Mouse (Mus musculus) embryo, embryonic 11.5 days (tissue): ENCODE data around the gene Smim27.
"Not testable (repeated sequence)": the region's sequence is repeated elsewhere in the genome, so short reads cannot be mapped to it uniquely, and the experiment has no call there.

Source experiments
- DNase-seq: peaks from one replicate; pipeline ENCODE4 v3.0.0-alpha.2; 2012; ENCODE audit warnings: low read depth, low spot score

The Smim27 gene

DNA sequence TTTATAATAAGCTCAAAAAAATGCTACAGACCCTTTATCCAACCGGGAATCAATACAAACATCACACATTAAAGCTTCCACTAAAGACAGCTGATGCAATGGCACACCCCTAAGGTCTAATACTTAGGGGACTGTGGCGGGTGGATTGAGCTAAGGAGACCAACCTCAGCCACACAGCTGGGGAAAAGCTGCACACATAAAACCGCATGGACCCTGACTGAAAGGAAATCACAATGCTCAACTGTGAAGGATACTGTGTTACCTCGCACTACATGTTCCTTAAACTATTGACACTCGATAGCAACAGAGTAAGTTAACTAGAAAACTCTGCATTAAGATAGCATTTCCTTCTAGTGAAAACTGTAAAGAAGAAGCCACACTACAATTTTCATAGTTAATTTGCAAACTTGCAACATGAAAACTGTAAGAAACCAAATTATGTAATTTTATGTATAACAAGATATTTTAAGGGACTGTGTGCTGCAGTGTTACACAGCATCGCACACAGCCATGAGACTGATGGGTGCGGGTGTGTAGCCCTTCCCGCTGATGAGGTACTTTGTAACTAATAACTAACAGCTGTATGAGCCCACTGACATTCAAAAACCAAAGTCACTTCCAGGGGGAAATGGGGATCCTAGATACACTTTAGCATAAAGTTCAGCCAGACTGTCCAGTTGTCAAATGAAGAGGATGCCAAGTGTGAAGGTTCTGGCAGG, 14.8 kb upstream of the Smim27 start:
- DNase-seq = no peak

- DNase-seq = no peak
Observed at GRCm38 (mm10) chr4:40264321-40264720, 5.1 kb upstream of the Smim27 start.

DNA sequence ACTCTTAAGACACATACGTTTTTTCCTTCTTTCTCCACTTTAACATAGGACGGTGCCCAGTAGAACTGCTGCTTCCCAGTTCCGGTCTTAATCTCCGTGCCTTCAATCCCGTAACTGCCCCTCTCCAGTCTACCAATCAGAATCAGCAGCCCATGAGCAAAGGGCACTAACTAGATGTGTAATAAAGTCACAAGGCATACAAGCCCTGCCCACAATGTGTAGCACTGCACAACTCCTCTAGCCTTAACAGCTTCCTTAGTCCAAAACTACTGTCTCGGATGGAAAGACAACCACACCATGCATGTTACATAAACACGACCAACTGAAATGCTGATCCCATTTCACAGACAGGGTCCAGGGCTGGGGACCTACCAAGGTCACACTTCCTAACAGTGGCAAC, 1.7 kb upstream of the Smim27 start:
- DNase-seq = no peak

DNA sequence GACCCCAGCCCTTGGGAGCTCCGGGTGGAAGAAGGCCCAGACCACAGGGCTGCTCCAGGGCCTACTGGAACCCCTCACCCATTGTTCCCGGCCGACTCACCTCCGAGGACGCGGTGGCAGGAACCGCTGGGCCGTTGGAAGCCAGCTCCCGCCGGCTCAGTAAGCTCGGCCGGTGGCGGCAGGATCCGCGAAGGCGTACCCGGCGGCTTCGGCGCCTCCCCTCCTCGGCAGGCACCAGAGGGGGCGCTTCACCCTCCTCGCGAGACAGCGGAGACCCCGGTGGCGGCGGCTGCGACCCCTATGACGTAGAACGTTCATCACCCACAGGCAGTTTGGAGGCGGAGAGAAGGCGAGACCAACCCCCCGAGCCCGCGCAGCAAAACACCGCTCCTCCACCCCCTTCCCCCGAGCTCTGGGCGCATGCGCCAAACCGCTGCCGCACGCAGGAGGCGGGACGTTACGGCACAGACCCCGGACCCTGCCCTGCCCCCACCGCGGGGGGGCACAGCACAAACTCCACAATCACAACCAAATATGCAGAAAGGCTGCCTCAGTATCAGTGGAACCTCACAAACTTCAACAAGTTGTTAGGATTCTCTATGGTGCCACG, 1.1 kb upstream of the Smim27 start:
- peak; percentile 88 for DNase-seq

DNA sequence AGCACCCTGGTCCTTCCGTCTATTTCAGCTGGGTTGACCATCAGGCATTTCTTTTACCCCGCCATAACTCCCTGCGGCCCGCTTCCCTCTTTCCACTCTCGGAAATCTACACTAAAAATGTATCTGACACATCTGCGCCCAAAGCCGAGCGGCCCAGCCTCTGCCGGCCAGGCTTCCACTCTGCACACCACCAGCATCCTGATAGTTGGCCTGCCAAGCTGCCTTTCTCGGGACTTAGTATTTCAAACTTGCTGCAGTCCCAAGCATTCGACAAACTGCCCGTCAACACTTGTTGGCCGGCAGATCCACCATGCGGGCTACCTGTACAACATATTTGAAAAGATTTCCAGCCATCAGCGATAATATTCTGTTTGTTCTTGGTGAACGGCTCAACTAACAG, 544 bp upstream of the Smim27 start:
- DNase-seq = peak; percentile 8

GRCm38 (mm10) chr4:40278880-40279275, 9.5 kb downstream of the Smim27 start:
- peak; percentile 7 for DNase-seq

DNA sequence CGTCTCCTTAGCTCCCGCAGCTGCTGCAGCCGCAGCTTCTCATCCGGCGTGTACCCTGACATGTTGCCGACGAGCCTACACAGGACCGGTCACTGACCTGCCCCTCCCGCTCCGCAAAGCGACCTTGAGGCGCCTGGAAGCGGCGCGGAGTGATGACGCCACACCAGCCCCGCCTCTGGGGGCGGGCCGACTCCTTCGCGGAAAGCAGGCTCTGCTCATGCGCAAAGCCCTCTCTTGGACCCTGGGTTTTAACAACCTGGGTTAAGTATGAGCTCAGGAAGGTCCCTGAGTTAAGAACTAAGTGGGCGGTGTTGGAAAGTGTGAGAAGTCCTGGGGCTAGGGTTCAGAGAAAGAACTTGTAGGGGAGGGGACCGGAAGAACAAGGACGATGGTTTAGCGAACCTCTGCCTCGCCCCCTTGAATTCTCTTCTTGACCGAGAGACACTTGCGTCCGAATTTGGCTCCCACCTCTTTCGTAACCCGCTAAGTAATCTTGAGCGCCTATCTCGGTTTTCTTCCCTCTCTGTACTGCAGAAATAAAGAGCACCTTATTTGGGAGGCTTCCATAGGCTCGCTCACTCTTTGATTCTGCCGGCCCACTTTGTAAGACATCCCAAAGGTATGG, 10.0 kb downstream of the Smim27 start, which contains the start of gene Ndufb6:
TSS of gene Ndufb6 (minus strand) at position 146 of the 625 bp plus-strand sequence.
- DNase-seq = peak; percentile 94

- DNase-seq = peak; percentile 41
Observed at GRCm38 (mm10) chr4:40285582-40285981, 16.2 kb downstream of the Smim27 start.

DNA sequence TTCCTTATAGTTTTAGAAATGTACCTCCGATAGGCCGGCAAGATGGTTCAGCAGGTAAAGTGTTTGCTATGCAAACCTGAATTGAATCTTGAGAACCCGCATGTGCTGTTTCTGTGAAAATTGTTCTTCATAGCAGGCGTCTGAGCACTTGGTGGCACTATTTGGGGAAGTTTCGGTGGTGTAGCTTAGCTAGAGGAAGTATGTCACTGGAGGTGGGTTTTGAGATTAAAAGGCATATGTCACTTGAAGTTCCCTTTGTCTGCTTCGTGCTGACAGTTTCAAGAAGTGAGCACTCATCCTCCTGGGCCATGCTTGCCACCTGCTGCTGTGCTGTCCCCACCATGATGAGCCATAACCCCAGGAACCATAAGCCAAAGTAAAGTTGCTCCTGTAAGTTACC, 18.0 kb downstream of the Smim27 start:
- no peak for DNase-seq

- DNase-seq = no peak
Observed at GRCm38 (mm10) chr4:40289046-40289445, 19.7 kb downstream of the Smim27 start.

DNA sequence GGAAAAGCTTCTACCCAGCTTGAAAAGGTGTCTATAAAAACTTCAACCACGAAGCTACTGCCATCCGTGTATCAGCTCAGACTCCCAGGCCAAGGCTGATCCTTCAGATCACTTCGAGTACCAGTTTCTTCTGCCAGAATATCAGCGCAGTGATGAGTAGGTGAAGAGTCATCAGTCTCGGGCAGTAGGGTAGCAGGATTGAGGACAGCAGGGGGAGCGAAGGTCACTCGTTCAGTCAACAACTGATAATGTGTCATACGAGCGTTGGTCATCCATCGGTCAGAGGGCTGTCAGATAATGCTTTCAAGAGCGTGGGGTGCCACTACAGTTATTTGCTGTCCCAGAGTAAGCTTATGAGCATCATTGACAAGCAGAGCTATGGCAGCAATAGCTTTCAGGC, 22.1 kb downstream of the Smim27 start:
- not testable (repeated sequence) for DNase-seq

DNA sequence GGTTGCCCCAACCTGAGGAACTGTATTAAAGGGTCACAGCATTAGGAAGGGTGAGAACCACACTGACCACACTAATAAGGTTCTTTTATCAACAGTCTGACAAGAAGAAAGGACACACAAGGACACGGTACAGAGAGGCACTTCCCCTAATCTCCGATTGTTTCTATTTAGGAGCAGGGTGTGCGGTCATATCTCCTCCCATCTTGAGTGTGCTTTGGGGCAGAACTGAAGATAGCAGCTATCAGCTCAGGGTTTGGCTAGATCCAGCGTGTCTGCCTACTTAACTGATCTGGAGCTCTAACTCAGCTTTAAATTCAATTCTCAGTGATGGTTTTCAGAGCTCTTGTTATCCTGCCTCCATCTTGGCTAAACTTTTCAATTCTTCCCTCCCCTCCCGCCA, 29.8 kb downstream of the Smim27 start:
- no peak for DNase-seq

DNA sequence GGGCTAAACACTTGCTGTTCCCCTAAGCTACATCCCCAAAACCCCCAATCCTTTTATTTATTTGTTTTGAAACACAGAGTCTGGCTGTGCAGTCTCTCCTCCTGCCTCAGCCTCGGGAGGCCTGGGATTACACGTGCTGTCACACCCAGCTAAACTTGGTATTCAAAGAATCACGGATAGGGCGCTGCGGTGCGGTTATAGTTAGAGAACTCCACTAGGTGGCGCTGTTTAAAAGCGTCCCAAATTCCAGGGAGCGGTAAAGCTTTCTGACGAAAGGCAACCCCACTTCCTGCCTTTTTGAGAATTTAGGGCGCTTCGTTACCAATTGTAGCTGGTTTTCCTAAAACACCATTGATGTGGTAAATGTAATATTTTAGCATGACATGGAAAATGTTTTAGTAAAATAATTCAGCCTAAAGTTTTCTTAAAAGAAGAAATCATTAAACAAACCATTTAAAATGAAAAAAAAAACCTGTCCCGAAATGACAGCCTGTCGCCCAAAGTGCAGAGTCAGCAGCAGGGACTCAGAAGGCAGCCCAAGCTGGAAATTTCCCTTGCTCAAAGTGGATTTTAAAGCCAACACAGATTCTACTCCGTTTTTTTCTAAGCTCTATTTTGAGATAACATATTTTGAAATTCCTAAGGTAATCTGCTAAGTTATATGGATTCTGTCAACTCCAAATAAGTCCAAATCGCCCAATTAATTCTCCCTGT, 31.9 kb downstream of the Smim27 start:
- peak; percentile 73 for DNase-seq

DNA sequence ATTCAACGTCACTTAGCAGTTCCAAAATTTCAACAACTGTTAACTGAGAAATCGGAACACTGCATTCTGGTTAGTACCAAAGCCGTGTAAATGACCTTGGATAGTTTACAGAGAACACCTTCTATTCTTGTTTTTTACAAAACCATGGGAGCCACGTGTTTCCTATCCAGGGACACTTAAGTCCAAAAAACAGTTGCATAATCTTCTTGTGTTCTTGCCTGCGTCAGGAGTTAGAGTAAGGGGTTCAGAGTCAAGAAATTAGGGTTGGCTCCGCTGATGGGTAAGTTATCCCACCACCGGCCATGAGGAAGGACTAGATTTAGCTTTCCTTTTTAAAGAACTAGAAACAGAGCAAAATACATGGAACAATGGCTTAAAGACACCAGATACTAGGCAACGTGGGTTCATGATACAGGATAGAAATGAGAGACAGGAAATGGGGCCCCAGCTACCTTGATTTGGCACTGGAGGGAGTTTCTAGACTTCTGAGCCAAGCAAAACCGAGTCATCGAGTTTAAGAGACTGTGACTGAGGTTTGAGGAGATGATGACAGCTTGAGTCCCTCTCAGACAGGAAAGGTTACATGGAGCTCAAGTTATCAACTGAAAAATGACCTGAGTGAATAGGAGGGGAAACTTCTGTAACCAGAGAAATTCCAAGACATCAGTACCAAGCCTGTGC, 33.2 kb downstream of the Smim27 start:
- DNase-seq = no peak

GRCm38 (mm10) chr4:40309682-40310081, 40.3 kb downstream of the Smim27 start:
- DNase-seq = no peak

DNA sequence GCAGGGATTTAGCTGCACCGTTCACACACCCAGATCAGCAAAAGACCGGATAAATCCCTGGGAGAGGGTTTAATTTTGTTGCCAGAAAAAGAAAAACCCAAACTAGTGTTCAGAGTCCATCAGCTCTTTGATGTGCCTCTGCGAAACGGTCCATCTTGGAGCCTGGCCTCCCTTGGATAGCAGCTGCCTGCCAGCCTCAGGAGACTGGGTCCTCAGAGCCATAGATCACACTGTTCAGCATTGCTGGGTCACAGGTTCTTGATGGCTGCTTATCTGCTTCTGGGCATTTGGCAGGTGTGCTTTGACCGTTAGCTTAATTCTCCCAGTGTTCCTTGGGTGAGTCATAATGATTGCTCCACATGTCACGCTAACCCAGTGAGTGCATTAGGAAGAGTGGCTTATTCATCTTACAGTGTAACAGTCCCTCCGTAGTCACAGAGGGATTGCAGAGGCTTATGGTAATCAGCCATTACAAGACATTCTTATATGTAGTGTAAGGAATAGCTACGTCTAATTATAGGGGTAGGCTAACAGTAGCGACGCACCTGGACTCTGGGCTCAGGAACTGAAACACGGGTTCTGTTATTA, 41.5 kb downstream of the Smim27 start:
- DNase-seq = no peak

GRCm38 (mm10) chr4:40312213-40312612, 42.8 kb downstream of the Smim27 start:
- DNase-seq = no peak

GRCm38 (mm10) chr4:40313026-40313425, 43.6 kb downstream of the Smim27 start:
- DNase-seq = no peak

- DNase-seq = no peak
Observed at GRCm38 (mm10) chr4:40317404-40317803, 48.0 kb downstream of the Smim27 start.
